Mouse (Mus musculus) lung, postnatal 14 days (tissue): ENCODE results near the gene Otx2.

Experiments
- DNase-seq: peaks from one replicate; pipeline ENCODE4 v3.0.0; 2021

Otx2 gene

GRCm38 (mm10) chr14:48673541-48673940 lies at the start of gene Otx2:
Otx2 (minus strand) TSS chr14:48673819.
- no peak for DNase-seq

- DNase-seq, result no peak
These were observed 49.1 kb upstream of the Otx2 start for GRCm38 (mm10) chr14:48722763-48723162.

GRCm38 (mm10) chr14:48719296-48719695 lies 45.7 kb upstream of the Otx2 start:
- DNase-seq, result no peak

- no peak for DNase-seq
These were observed 44.1 kb upstream of the Otx2 start for GRCm38 (mm10) chr14:48717632-48718279.

GRCm38 (mm10) chr14:48716456-48716855 lies 42.8 kb upstream of the Otx2 start:
- no peak for DNase-seq

GRCm38 (mm10) chr14:48710871-48711370 lies 37.3 kb upstream of the Otx2 start:
- DNase-seq, result no peak

- no peak for DNase-seq
These were observed 36.6 kb upstream of the Otx2 start for GRCm38 (mm10) chr14:48710062-48710870.

- no peak for DNase-seq
These were observed 35.9 kb upstream of the Otx2 start for GRCm38 (mm10) chr14:48709371-48710061.

- DNase-seq, result no peak
These were observed 34.3 kb upstream of the Otx2 start for GRCm38 (mm10) chr14:48707844-48708383.

- DNase-seq, result no peak
These were observed 33.8 kb upstream of the Otx2 start for GRCm38 (mm10) chr14:48707391-48707790.

GRCm38 (mm10) chr14:48700790-48701370 lies 27.3 kb upstream of the Otx2 start:
- no peak for DNase-seq

GRCm38 (mm10) chr14:48679590-48679989 lies 6.0 kb upstream of the Otx2 start:
- no peak for DNase-seq

- DNase-seq, result no peak
These were observed 5.1 kb upstream of the Otx2 start for GRCm38 (mm10) chr14:48678674-48679073.

GRCm38 (mm10) chr14:48674036-48674831 lies 615 bp upstream of the Otx2 start:
- no peak for DNase-seq

- no peak for DNase-seq
These were observed 925 bp downstream of the Otx2 start for GRCm38 (mm10) chr14:48672611-48673176.

- DNase-seq, result no peak
These were observed 2.0 kb downstream of the Otx2 start for GRCm38 (mm10) chr14:48671480-48672240.

- no peak for DNase-seq
These were observed 2.7 kb downstream of the Otx2 start for GRCm38 (mm10) chr14:48670761-48671479.

- DNase-seq, result no peak
These were observed 3.4 kb downstream of the Otx2 start for GRCm38 (mm10) chr14:48670258-48670630.

GRCm38 (mm10) chr14:48669541-48670257 lies 3.9 kb downstream of the Otx2 start:
- DNase-seq, result no peak
